Mouse (Mus musculus): Measurements from ENCODE around the gene Mnd1.

- TF ChIP-seq ZC3H11A (IDR thresholded peaks at IDR 0.05; ENCODE audit: borderline replicate concordance, low read depth, low read length) (no peak), HCFC1 (IDR thresholded peaks at IDR 0.05; ENCODE audit: borderline replicate concordance, insufficient read depth, low read length) (no peak), ZNF384 (IDR thresholded peaks at IDR 0.05; ENCODE audit: low read depth, low read length) (no peak), MAFK (IDR thresholded peaks at IDR 0.05; ENCODE audit: insufficient read depth, low read depth, low read length) (no peak), CHD2 (IDR thresholded peaks at IDR 0.05; ENCODE audit: low read depth, low read length) (no peak)
Observed at GRCm38 (mm10) chr3:84125704-84126289, 29.8 kb downstream of the Mnd1 start.

All from ES-E14 (cell line).